Mouse (Mus musculus) embryonic facial prominence, embryonic 14.5 days (tissue): Measurements from ENCODE around the gene Shoc2. TPM values are rescaled to one million over a fixed set of nuclear protein-coding genes. Genes with fewer than 3 reads are reported as not detected.
A peak's percentile ranks its signal among the peaks of the same experiment; 100 is the strongest.

Source experiments
- ATAC-seq: fragments of 200-750 bp; cut with Nextera tagmentation; 2 replicates; pipeline ENCODE4 v1.8.0; 2017; ENCODE audit warnings: low read depth, moderate number of reproducible peaks, moderate TSS enrichment
- DNase-seq: peaks from one replicate; pipeline ENCODE4 v3.0.0-alpha.2; 2015; ENCODE audit warnings: low spot score
- H3K27ac ChIP-seq: fragments of 300-500 bp; sonication (generic); replicated peaks from 2 replicates; pipeline ENCODE4 v1.5.1; 2014; ENCODE audit warnings: low read depth, mild to moderate bottlenecking, low read length, moderate library complexity
- H3K27me3 ChIP-seq: fragments of 300-500 bp; sonication (generic); replicated peaks from 2 replicates; pipeline ENCODE4 v1.6.1; 2014; ENCODE audit warnings: low read length; ENCODE audit not compliant: control insufficient read depth, insufficient read depth
- H3K36me3 ChIP-seq: fragments of 300-500 bp; sonication (generic); 2 replicates; pipeline ENCODE4 v1.6.1; 2014; ENCODE audit warnings: low read length, mixed read lengths; ENCODE audit not compliant: control insufficient read depth, insufficient read depth
- H3K4me1 ChIP-seq: fragments of 300-500 bp; sonication (generic); 2 replicates; pipeline ENCODE4 v1.6.1; 2014; ENCODE audit warnings: antibody characterized with exemption, low read length; ENCODE audit not compliant: control insufficient read depth, insufficient read depth
- H3K4me2 ChIP-seq: fragments of 300-500 bp; sonication (generic); 2 replicates; pipeline ENCODE4 v1.6.1; 2014; ENCODE audit warnings: low read depth, mild to moderate bottlenecking, low read length, moderate library complexity, mixed read lengths
- H3K4me3 ChIP-seq: fragments of 300-500 bp; sonication (generic); 2 replicates; pipeline ENCODE4 v1.5.1; 2014; ENCODE audit warnings: low read depth, mild to moderate bottlenecking, low read length
- H3K9ac ChIP-seq: fragments of 300-500 bp; sonication (generic); 2 replicates; pipeline ENCODE4 v1.6.1; 2014; ENCODE audit warnings: low read depth, mild to moderate bottlenecking, low read length, moderate library complexity, mixed read lengths
- H3K9me3 ChIP-seq: fragments of 300-500 bp; sonication (generic); 2 replicates; pipeline ENCODE4 v1.6.1; 2016; ENCODE audit warnings: low read length; ENCODE audit not compliant: control insufficient read depth
- WGBS: fragments of 180-500 bp; shearing (Covaris S2); extraction: QIAGEN DNeasy Blood & Tissue Kit; methylation state at CpG from one replicate; pipeline ENCODE4 v1.1.7; 2014; 5-methylcytosine and 5-hydroxymethylcytosine counted together
- polyA plus RNA-seq: library from polyadenylated mRNA; unstranded; fragments of >200 nt; fragmentation: Nextera tagmentation; extraction: Ambion mirVana; gene quantifications from 2 replicates; pipeline ENCODE4 v1.2.1, GENCODE M21; 2014

The Shoc2 gene
- polyA plus RNA-seq, 1 experiment from 2014 or later, result 48.1 TPM

DNA sequence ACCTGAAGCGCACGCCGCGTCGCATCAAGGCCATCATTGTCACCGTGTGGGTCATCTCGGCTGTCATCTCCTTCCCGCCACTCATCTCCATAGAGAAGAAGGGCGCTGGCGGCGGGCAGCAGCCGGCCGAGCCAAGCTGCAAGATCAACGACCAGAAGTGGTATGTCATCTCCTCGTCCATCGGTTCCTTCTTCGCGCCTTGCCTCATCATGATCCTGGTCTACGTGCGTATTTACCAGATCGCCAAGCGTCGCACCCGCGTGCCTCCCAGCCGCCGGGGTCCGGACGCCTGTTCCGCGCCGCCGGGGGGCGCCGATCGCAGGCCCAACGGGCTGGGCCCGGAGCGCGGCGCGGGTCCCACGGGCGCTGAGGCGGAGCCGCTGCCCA is 102.6 kb downstream of the Shoc2 start:
- 2% methylated on average over 26 of the region's 46 CpGs for WGBS
- H3K4me1 ChIP-seq, result peaks cover 27% of the 10 kb centered on the region
- no peak for DNase-seq
- ATAC-seq, result no peak
- H3K9ac ChIP-seq, result peak overlapping the region; percentile 60
- peak overlapping the region; percentile 99 for H3K4me2 ChIP-seq
- no peaks in the 10 kb centered on the region for H3K9me3 ChIP-seq
- no peak overlapping the region for H3K27ac ChIP-seq
- no peaks in the 10 kb centered on the region for H3K36me3 ChIP-seq
- H3K27me3 ChIP-seq, result peaks cover 59% of the 10 kb centered on the region
- H3K4me3 ChIP-seq, result peak overlapping the region; percentile 54

DNA sequence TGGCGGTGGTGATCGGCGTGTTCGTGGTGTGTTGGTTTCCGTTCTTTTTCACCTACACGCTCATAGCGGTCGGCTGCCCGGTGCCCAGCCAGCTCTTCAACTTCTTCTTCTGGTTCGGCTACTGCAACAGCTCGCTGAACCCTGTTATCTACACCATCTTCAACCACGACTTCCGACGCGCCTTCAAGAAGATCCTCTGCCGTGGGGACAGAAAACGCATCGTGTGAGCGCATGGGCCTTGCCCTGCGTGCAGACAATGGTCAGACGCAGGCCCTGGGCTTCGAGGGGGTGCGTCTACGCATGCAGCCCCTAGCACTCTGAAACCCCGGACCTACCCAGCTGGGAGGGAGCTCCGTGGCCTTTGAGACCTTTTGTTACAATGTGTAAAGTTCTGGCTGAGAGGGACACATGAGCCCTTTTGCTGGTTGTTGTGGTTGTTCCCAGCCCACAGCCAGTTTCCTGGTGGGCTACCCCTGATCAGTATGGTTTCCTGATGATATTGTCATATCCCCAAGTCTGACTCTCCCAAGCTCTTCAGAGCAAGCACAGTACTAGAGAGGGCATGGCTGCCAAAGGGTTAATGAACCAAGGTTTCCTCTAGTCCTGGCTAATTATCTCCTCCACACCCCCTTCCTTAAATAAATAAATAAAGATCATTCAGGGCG is 103.4 kb downstream of the Shoc2 start:
- peak overlapping the region; percentile 60 for H3K9ac ChIP-seq

DNA sequence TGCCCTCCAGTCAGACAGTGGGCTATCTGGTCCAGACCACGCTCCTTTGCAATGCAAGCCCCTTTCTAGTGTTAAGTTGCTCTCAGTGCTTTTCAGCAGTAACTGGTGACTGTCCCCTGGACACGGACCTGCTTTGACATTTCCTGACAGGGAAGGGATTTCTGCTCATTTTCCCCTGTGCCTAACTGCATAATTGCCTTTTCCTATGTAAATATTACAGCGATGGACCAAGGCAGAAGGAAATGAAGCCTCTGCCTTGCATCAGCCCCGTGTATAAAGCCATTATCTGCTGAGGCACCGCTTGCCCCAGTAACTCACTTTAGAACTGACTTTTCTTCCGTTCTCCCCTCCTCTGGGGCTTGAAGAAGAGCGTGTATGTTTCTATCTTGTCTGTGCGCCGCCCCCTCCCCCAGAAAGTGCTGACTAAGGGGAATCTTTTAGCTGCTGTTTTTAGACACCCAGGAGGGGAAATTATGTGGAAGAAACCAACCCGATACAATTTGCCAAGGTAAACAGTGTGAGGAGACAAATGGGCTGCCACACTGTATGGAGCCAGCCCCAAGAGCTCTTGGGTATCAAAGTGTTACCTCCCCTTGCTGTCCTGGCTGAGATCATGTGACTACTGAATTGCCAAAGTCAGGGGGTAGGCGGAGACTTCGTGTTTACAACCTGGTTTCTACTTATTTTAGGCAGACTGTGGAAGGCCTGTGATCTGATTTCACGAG is 104.2 kb downstream of the Shoc2 start:
- Histone ChIP-seq H3K9me3 (no peaks in the 10 kb centered on the region), H3K9ac (no peak overlapping the region), H3K27ac (no peak overlapping the region), H3K4me3 (peak overlapping the region; percentile 54; the same call in 1 of the 2 replicates), H3K27me3 (peaks cover 62% of the 10 kb centered on the region), H3K36me3 (no peaks in the 10 kb centered on the region), H3K4me1 (peaks cover 27% of the 10 kb centered on the region), H3K4me2 (peak overlapping the region; percentile 99)
- DNase-seq, result peak; percentile 44
- ATAC-seq, result no peak
- 7% methylated on average over 13 of the region's 13 CpGs for WGBS

More for the DNA sequence above, 103.4 kb downstream of the Shoc2 start:
- no peak overlapping the region for H3K27ac ChIP-seq
- DNase-seq (no peak), ATAC-seq (no peak)
- no peaks in the 10 kb centered on the region for H3K9me3 ChIP-seq
- peaks cover 27% of the 10 kb centered on the region for H3K4me1 ChIP-seq
- peaks cover 62% of the 10 kb centered on the region for H3K27me3 ChIP-seq
- under 1% methylated on average over 27 of the region's 27 CpGs for WGBS
- peak overlapping the region; percentile 54 for H3K4me3 ChIP-seq
- H3K36me3 ChIP-seq, result no peaks in the 10 kb centered on the region
- peak overlapping the region; percentile 99 for H3K4me2 ChIP-seq

DNA sequence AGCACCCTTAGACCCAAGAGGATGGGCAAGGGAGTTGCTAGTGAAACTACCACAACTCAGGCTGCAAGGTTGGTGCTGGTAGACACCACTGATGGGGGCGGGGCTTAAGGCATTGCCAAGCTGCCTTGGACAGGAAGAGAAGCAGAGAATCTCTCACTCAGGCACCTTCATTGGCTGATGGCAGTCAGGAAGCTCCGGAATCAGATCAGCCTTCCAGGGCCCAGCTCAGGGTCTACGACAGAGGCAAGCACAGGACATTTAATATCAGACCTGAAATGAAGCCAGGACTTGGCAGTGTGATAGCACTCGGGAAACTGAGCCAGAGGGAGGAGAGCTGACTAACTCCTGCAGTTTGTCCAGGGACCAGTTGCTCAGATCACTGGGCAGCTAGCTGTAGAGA is 107.5 kb downstream of the Shoc2 start:
- Histone ChIP-seq H3K4me1 (peaks cover 15% of the 10 kb centered on the region; the same call in 1 of the 2 replicates), H3K36me3 (no peaks in the 10 kb centered on the region), H3K27ac (no peak overlapping the region), H3K27me3 (peaks cover 39% of the 10 kb centered on the region), H3K4me2 (no peak overlapping the region), H3K4me3 (no peak overlapping the region), H3K9me3 (no peaks in the 10 kb centered on the region), H3K9ac (no peak overlapping the region)
- ATAC-seq (no peak), DNase-seq (no peak)
- 60% methylated on average over 4 of the region's 4 CpGs for WGBS

DNA sequence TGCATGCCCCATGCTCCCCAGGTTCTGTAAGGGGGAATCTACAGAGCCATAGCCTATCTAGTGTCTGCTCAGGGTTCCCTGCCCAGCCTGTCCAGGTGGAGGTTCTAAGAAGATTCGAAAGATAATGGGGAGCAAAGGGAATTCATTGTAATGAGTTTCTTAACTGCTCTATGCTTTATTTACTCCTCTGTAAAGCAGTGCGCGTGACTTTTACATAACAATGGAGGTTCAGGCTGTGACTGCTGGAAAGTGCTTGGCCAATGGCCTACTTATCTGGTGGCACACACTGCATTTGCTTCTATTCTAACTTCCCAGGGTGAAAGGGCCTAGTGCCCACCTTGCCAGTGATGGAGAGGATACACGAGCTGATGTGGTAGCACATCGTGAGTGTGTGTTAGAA is 111.7 kb downstream of the Shoc2 start:
- DNase-seq (no peak), ATAC-seq (no peak)
- H3K4me1 ChIP-seq, result no peaks in the 10 kb centered on the region
- H3K27me3 ChIP-seq, result peaks cover 3% of the 10 kb centered on the region; the same call in 1 of the 2 replicates
- H3K4me2 ChIP-seq, result no peak overlapping the region
- WGBS, result 62% methylated on average over 5 of the region's 5 CpGs
- H3K4me3 ChIP-seq, result no peak overlapping the region
- H3K36me3 ChIP-seq, result no peaks in the 10 kb centered on the region
- H3K27ac ChIP-seq, result no peak overlapping the region
- no peaks in the 10 kb centered on the region for H3K9me3 ChIP-seq
- no peak overlapping the region for H3K9ac ChIP-seq

DNA sequence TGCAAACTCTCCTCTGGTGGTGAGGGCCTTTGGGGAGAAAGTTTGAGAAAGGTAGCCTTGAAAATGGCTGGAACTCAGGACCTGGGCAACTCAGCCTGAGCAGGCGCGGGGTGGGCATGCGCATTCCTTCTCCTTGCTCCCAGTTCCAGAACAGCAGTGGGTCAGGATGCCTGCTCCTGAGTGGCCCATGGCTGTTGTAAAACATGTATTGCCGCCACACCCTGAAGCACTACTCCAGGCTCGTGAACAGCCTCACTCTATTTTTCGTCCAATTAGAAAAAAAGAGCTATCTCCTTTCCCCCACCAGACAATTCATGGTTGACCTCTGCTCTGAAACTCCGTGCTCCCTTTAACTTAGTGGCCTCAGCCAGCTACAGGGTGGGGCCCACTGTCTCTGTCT is 124.3 kb downstream of the Shoc2 start:
- H3K9ac ChIP-seq, result no peak overlapping the region
- H3K9me3 ChIP-seq, result no peaks in the 10 kb centered on the region
- no peak overlapping the region for H3K4me3 ChIP-seq
- ATAC-seq, result no peak
- DNase-seq, result no peak
- H3K27me3 ChIP-seq, result no peaks in the 10 kb centered on the region
- no peaks in the 10 kb centered on the region for H3K36me3 ChIP-seq
- H3K27ac ChIP-seq, result no peak overlapping the region
- no peaks in the 10 kb centered on the region for H3K4me1 ChIP-seq
- no peak overlapping the region for H3K4me2 ChIP-seq
- WGBS, result 78% methylated on average over 7 of the region's 7 CpGs

DNA sequence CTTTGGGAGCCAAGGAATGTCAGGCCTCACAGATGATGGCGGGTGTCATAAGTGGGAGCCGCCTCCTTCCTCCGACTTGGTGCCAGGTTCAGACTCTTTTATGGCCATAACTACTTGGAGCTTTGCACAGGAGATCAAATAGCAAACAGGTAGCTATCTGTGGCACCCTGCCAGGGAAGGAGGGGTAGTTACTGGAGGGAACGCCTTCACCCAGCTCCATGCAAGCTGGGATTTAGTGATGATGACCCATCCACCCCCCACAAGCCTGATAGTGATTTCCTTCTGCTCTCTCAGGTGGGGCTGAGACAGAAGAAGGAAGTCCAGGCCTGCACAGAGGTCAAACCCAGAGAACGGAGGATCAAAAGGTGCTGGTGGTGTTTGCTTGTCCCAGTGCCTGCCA is 126.4 kb downstream of the Shoc2 start:
- DNase-seq, result peak; percentile 66
- Histone ChIP-seq H3K27me3 (no peaks in the 10 kb centered on the region), H3K4me2 (no peak overlapping the region), H3K36me3 (no peaks in the 10 kb centered on the region), H3K9me3 (no peaks in the 10 kb centered on the region), H3K9ac (no peak overlapping the region), H3K27ac (no peak overlapping the region), H3K4me1 (no peaks in the 10 kb centered on the region), H3K4me3 (no peak overlapping the region)
- peak; percentile 30; the same call in 1 of the 2 replicates for ATAC-seq
- WGBS, result 77% methylated on average over 5 of the region's 5 CpGs

DNA sequence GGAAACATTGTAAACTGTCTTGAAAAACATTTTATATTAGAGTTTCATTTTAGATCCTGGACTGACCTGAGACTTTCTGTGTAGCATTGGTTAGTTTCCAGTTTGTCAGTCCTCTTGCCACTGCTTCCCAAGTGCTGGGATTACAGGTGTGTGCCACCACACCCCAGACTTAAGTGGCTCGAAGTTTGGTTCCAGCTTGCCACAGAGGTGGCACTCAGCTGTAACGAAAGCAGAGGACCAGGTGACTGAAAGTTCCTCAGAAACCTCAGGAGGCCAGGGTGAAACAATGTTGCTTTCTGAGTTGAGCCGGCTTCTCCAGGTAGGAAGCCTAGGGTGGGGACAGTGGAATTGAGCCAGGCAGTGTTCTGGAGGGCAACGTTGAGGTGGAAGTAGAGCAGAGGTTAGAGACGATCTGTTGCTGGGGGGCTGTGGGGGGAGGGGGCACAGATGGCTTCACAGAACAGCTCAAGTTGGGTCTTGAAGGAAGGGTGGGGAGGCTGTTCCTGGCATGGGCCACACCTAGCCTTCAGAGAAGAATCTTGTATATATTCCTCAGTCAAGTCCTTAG is 128.2 kb downstream of the Shoc2 start:
- Histone ChIP-seq H3K27ac (no peak overlapping the region), H3K4me1 (no peaks in the 10 kb centered on the region), H3K9me3 (no peaks in the 10 kb centered on the region), H3K9ac (no peak overlapping the region), H3K27me3 (no peaks in the 10 kb centered on the region), H3K4me2 (no peak overlapping the region), H3K36me3 (no peaks in the 10 kb centered on the region), H3K4me3 (no peak overlapping the region)
- ATAC-seq (no peak), DNase-seq (no peak)
- 75% methylated on average over 5 of the region's 5 CpGs for WGBS
